Mouse (Mus musculus): ENCODE data around the gene Cma1.
"Not testable (repeated sequence)": the region's sequence is repeated elsewhere in the genome, so short reads cannot be mapped to it uniquely, and the experiment has no call there.

Cma1 gene

GRCm38 (mm10) chr14:55944575-55944974 lies at the start of gene Cma1:
Gene Cma1 (minus strand): TSS chr14:55944675.
- no peak for DNase-seq (ENCODE audit: low spot score in 2 of 2)

- DNase-seq (ENCODE audit: low spot score in 2 of 2): not testable (repeated sequence)
These were observed 43.0 kb upstream of the Cma1 start for GRCm38 (mm10) chr14:55987464-55987863.

GRCm38 (mm10) chr14:55963900-55964299 lies 19.4 kb upstream of the Cma1 start:
- DNase-seq (ENCODE audit: low spot score in 2 of 2): not testable (repeated sequence)

- DNase-seq (ENCODE audit: low spot score in 2 of 2): no peak
These were observed 18.8 kb upstream of the Cma1 start for GRCm38 (mm10) chr14:55963263-55963662.

- no peak for DNase-seq (ENCODE audit: low spot score in 2 of 2)
These were observed 6.0 kb upstream of the Cma1 start, which contains the start of gene Cma2 for GRCm38 (mm10) chr14:55950346-55951030. Gene Cma2 (plus strand): TSS chr14:55950980.

- DNase-seq (ENCODE audit: low spot score in 2 of 2): no peak
These were observed 1.9 kb upstream of the Cma1 start for GRCm38 (mm10) chr14:55946269-55946969.

GRCm38 (mm10) chr14:55943601-55944000 lies 874 bp downstream of the Cma1 start:
- no peak for DNase-seq (ENCODE audit: low spot score in 2 of 2)

- DNase-seq (ENCODE audit: low spot score in 2 of 2): no peak
These were observed 4.2 kb downstream of the Cma1 start for GRCm38 (mm10) chr14:55940070-55940800.

- no peak for DNase-seq (ENCODE audit: low spot score in 2 of 2)
These were observed 10.9 kb downstream of the Cma1 start for GRCm38 (mm10) chr14:55933586-55933985.

GRCm38 (mm10) chr14:55929263-55929997 lies 15.0 kb downstream of the Cma1 start:
- no peak for DNase-seq (ENCODE audit: low spot score in 2 of 2)

- no peak for DNase-seq (ENCODE audit: low spot score in 2 of 2)
These were observed 17.6 kb downstream of the Cma1 start for GRCm38 (mm10) chr14:55926847-55927246.

- no peak for DNase-seq (ENCODE audit: low spot score in 2 of 2)
These were observed 21.8 kb downstream of the Cma1 start for GRCm38 (mm10) chr14:55922475-55923232.

GRCm38 (mm10) chr14:55918240-55919082 lies 26.0 kb downstream of the Cma1 start:
- DNase-seq (ENCODE audit: low spot score in 2 of 2): peak; percentile 47 to 84

- DNase-seq (ENCODE audit: low spot score in 2 of 2): no peak
These were observed 31.1 kb downstream of the Cma1 start for GRCm38 (mm10) chr14:55913406-55913805.

GRCm38 (mm10) chr14:55905518-55905917 lies 39.0 kb downstream of the Cma1 start:
- no peak for DNase-seq (ENCODE audit: low spot score in 2 of 2)

- DNase-seq (ENCODE audit: low spot score in 2 of 2): no peak
These were observed 44.1 kb downstream of the Cma1 start for GRCm38 (mm10) chr14:55900414-55900755.

- DNase-seq (ENCODE audit: low spot score in 2 of 2): peak; percentile 82 to 90
These were observed 44.6 kb downstream of the Cma1 start, which contains the start of gene Sdr39u1 for GRCm38 (mm10) chr14:55899701-55900413. Gene Sdr39u1 (minus strand): TSS chr14:55900293.

GRCm38 (mm10) chr14:55898947-55899346 lies 45.5 kb downstream of the Cma1 start:
- DNase-seq (ENCODE audit: low spot score in 2 of 2): no peak

GRCm38 (mm10) chr14:55897671-55898070 lies 46.8 kb downstream of the Cma1 start:
- DNase-seq (ENCODE audit: low spot score in 2 of 2): no peak
